Mouse (Mus musculus): ENCODE data around the gene Krt87. TPM values are rescaled to one million over a fixed set of nuclear protein-coding genes. Genes with fewer than 3 reads are reported as not detected.

Krt87 gene
- polyA plus RNA-seq, 1 experiment, result 0.57 TPM

DNA sequence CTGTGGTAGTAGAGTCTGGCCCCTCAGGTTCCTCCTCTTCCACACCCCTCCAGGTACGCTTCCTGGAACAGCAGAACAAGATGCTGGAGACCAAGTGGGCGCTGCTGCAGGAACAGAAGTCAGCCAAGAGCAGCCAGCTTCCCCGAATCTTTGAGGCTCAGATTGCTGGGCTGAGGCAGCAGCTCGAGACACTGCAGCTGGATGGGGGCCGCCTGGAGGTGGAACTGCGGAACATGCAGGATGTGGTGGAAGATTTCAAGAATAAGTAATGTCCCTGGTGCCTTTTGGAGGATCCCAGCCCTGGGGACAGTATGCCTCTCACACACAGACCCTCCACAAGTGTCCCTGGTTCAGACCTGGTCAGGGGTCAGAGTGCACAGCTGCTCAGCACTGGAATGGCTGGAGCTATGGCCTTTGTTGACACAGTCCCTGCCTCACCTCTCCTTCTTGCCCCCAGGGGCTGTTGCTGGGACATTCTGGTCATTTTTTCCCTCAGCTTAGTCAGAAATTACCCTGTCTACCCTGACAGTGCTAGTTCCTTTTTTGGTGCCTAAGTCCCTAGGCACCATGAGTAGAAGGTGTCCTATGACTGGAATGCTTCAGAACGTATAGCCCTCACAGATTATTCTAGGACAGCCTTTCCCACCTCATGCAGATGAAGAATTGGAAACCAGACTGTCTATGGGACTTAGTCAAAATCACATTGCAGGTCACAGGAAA, 24.5 kb downstream of the Krt87 start:
- Histone ChIP-seq H3K4me3 (ENCODE audit: control insufficient read depth, insufficient read depth, low read length) (no peak overlapping the region), H3K27me3 (ENCODE audit: control insufficient read depth, insufficient read depth, low read length) (no peaks in the 10 kb centered on the region), H3K27ac (ENCODE audit: control insufficient read depth, insufficient read depth, low read length) (no peak overlapping the region), H3K36me3 (ENCODE audit: control insufficient read depth, insufficient read depth, low read length) (no peaks in the 10 kb centered on the region), H3K4me1 (replicated peaks; ENCODE audit: control insufficient read depth, insufficient read depth, low read length) (peaks cover 7% of the 10 kb centered on the region; the same call in 1 of the 2 replicates)
- DNase-seq, result no peak
- TF ChIP-seq POLR2A (IDR thresholded peaks at IDR 0.05; ENCODE audit: control insufficient read depth, extremely low read depth, insufficient read depth, low read length, poor library complexity) (no peak), CTCF (IDR thresholded peaks at IDR 0.05; ENCODE audit: borderline replicate concordance, control insufficient read depth, extremely low read depth, insufficient read depth, low read length, poor library complexity) (no peak)
- 56% methylated on average over 7 of the region's 7 CpGs for WGBS

DNA sequence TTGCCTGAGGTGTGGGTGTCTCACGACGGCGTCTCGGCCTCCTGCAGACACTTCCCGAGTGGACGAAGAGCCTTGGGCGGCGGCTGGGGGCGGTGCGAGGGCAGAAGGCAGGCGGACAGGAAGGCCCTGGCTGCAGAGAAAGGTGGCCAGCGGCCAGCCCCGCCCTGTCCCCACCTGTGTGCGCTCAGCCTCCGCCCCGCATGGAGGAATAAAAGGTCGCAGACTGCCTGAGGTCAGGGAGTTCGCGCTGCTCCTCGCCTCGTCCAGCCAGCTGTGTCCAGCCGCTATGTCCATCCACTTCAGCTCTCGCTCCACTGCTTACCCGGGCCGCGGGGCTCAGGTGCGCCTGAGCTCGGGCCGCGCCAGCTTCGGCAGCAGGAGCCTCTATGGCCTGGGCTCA, 26.4 kb downstream of the Krt87 start:
- Histone ChIP-seq H3K36me3 (ENCODE audit: control insufficient read depth, insufficient read depth, low read length) (no peaks in the 10 kb centered on the region), H3K4me3 (ENCODE audit: control insufficient read depth, insufficient read depth, low read length) (0 out of 2 replicates have a peak overlapping the region, but pooled peaks have one; percentile 10), H3K4me1 (replicated peaks; ENCODE audit: control insufficient read depth, insufficient read depth, low read length) (peaks cover 7% of the 10 kb centered on the region; the same call in 1 of the 2 replicates), H3K27me3 (ENCODE audit: control insufficient read depth, insufficient read depth, low read length) (no peaks in the 10 kb centered on the region), H3K27ac (ENCODE audit: control insufficient read depth, insufficient read depth, low read length) (no peak overlapping the region)
- whole genome bisulfite sequencing, result 96% methylated on average over 31 of the region's 31 CpGs
- DNase-seq, result no peak
- TF ChIP-seq POLR2A (IDR thresholded peaks at IDR 0.05; ENCODE audit: control insufficient read depth, extremely low read depth, insufficient read depth, low read length, poor library complexity) (no peak), CTCF (IDR thresholded peaks at IDR 0.05; ENCODE audit: borderline replicate concordance, control insufficient read depth, extremely low read depth, insufficient read depth, low read length, poor library complexity) (no peak)

DNA sequence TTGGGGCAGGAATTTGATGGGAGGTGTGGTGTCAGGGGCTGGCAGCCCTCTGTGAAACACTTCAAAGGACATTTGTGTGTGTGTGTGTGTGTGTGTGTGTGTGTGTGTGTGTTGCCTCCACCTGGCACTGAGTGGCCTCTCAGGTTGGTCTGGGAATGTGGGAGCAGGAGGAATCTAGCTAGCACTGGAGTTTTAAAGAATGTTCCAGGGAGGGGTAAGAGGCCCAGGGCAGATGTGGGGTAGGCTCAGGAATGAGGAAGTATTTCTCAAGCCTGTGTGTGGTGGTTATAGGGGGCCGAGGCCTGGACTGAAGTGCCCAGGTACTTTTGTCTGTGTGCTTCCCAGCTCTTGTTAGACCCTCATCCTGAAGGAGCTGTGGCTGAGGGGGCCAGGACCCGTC, 27.8 kb downstream of the Krt87 start, which contains the start of gene Krt7:
TSS of gene Krt7 (plus strand) at position 269 of the 400 bp plus-strand sequence.
- Histone ChIP-seq H3K36me3 (ENCODE audit: control insufficient read depth, insufficient read depth, low read length) (no peaks in the 10 kb centered on the region), H3K27ac (ENCODE audit: control insufficient read depth, insufficient read depth, low read length) (no peak within 1 kb of the TSS), H3K27me3 (ENCODE audit: control insufficient read depth, insufficient read depth, low read length) (no peaks in the 10 kb centered on the region), H3K4me3 (ENCODE audit: control insufficient read depth, insufficient read depth, low read length) (no peak within 1 kb of the TSS), H3K4me1 (replicated peaks; ENCODE audit: control insufficient read depth, insufficient read depth, low read length) (peaks cover 7% of the 10 kb centered on the region; the same call in 1 of the 2 replicates)
- TF ChIP-seq POLR2A (IDR thresholded peaks at IDR 0.05; ENCODE audit: control insufficient read depth, extremely low read depth, insufficient read depth, low read length, poor library complexity) (no peak), CTCF (IDR thresholded peaks at IDR 0.05; ENCODE audit: borderline replicate concordance, control insufficient read depth, extremely low read depth, insufficient read depth, low read length, poor library complexity) (no peak)
- DNase-seq, result no peak
- 12% methylated on average over 2 of the region's 2 CpGs for WGBS

- no peak for DNase-seq
- 66% methylated on average over 8 of the region's 8 CpGs for WGBS
- H3K36me3 ChIP-seq (ENCODE audit: control insufficient read depth, insufficient read depth, low read length), result no peaks in the 10 kb centered on the region
- TF ChIP-seq CTCF (IDR thresholded peaks at IDR 0.05; ENCODE audit: borderline replicate concordance, control insufficient read depth, extremely low read depth, insufficient read depth, low read length, poor library complexity) (no peak), POLR2A (IDR thresholded peaks at IDR 0.05; ENCODE audit: control insufficient read depth, extremely low read depth, insufficient read depth, low read length, poor library complexity) (no peak)
- H3K4me1 ChIP-seq (replicated peaks; ENCODE audit: control insufficient read depth, insufficient read depth, low read length), result no peaks in the 10 kb centered on the region
- H3K27me3 ChIP-seq (ENCODE audit: control insufficient read depth, insufficient read depth, low read length), result no peaks in the 10 kb centered on the region
- no peak overlapping the region for H3K27ac ChIP-seq (ENCODE audit: control insufficient read depth, insufficient read depth, low read length)
- H3K4me3 ChIP-seq (ENCODE audit: control insufficient read depth, insufficient read depth, low read length), result no peak overlapping the region
These were observed 40.3 kb downstream of the Krt87 start for GRCm38 (mm10) chr15:101398269-101398668.

- TF ChIP-seq CTCF (IDR thresholded peaks at IDR 0.05; ENCODE audit: borderline replicate concordance, control insufficient read depth, extremely low read depth, insufficient read depth, low read length, poor library complexity) (no peak), POLR2A (IDR thresholded peaks at IDR 0.05; ENCODE audit: control insufficient read depth, extremely low read depth, insufficient read depth, low read length, poor library complexity) (no peak)
- Histone ChIP-seq H3K27ac (ENCODE audit: control insufficient read depth, insufficient read depth, low read length) (no peak overlapping the region), H3K4me1 (replicated peaks; ENCODE audit: control insufficient read depth, insufficient read depth, low read length) (no peaks in the 10 kb centered on the region), H3K36me3 (ENCODE audit: control insufficient read depth, insufficient read depth, low read length) (no peaks in the 10 kb centered on the region), H3K27me3 (ENCODE audit: control insufficient read depth, insufficient read depth, low read length) (no peaks in the 10 kb centered on the region), H3K4me3 (ENCODE audit: control insufficient read depth, insufficient read depth, low read length) (no peak overlapping the region)
- no peak for DNase-seq
- WGBS, result 93% methylated on average over 2 of the region's 2 CpGs
These were observed 40.9 kb downstream of the Krt87 start for GRCm38 (mm10) chr15:101397683-101398082.

DNA sequence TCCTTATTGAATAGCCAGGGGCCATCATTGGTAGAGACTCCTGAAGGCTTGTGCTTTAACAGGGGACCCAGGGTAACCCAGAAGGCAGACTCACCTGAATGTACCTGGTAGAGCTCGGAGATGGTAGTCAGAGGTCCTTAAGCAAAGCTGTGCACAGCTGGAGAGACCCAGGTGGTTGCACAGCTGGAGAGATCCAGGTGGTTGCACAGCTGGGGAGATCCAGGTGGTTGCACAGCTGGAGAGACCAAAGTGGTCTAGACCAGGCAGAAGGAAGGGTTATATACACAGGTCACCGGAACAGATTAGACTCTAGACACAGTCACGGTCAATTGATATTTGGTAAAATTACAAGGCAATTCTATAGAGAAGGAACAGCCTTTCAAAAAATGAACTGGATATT, 41.7 kb downstream of the Krt87 start:
- no peak for DNase-seq
- TF ChIP-seq CTCF (IDR thresholded peaks at IDR 0.05; ENCODE audit: borderline replicate concordance, control insufficient read depth, extremely low read depth, insufficient read depth, low read length, poor library complexity) (no peak), POLR2A (IDR thresholded peaks at IDR 0.05; ENCODE audit: control insufficient read depth, extremely low read depth, insufficient read depth, low read length, poor library complexity) (no peak)
- Histone ChIP-seq H3K4me3 (ENCODE audit: control insufficient read depth, insufficient read depth, low read length) (no peak overlapping the region), H3K36me3 (ENCODE audit: control insufficient read depth, insufficient read depth, low read length) (no peaks in the 10 kb centered on the region), H3K27me3 (ENCODE audit: control insufficient read depth, insufficient read depth, low read length) (no peaks in the 10 kb centered on the region), H3K27ac (ENCODE audit: control insufficient read depth, insufficient read depth, low read length) (no peak overlapping the region), H3K4me1 (replicated peaks; ENCODE audit: control insufficient read depth, insufficient read depth, low read length) (no peaks in the 10 kb centered on the region)
- WGBS, result 84% methylated on average over 3 of the region's 3 CpGs
